Mouse (Mus musculus) erythroblast, embryonic 14.5 days (primary cell): ENCODE measurements around the gene Sema3f.

Source experiments
- GATA1 ChIP-seq: IDR thresholded peaks from 2 replicates; pipeline ENCODE4 v1.6.1; 2012; ENCODE audit warnings: low read length, inconsistent platforms, mixed read lengths
- TAL1 ChIP-seq: IDR thresholded peaks from 3 replicates; pipeline ENCODE4 v1.6.1; 2012; ENCODE audit warnings: low read length, inconsistent platforms, mixed read lengths

DNA sequence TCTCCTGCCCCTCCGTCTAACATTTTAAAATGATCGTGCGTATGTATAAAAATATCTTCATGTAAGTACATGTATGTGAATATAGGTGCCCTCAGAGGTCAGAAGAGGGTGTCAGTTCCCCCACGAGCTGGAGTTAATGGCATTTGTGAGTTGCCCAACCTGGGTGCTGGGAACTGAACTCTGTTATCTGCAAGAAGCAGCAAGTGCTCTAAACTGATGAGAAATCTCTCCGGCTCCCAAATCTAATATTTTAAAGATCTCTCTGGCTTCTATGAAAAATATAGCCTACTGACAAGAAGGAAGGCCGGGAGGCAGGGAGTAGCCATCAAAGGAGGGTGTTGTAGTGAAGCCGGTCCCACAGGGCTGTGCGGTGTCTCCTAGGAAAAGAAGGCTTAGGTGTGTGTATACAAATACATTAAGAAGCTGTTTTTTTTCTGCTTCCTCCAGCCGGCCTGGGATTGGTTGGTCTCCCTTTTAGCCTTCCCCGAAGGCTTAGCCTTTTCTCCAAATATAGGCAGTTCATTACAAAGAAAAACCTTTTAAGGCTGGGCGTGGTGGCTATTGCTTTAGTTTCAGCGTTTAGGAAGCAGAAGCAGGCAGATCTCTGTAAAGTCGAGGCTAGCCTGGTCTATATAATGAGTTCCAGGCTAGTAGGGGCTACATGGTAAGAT lies 66.6 kb downstream of the Sema3f start:
- TF ChIP-seq GATA1 = no peak
- no peak for TF ChIP-seq TAL1
